Mouse (Mus musculus): ENCODE data around the gene Tmem191c.

GRCm38 (mm10) chr16:17331116-17331515 lies 55.2 kb downstream of the Tmem191c start, which contains the start of gene Serpind1:
- TF ChIP-seq POLR2A (IDR thresholded peaks at IDR 0.05; ENCODE audit: borderline replicate concordance, control insufficient read depth, low read depth, low read length): no peak
- no peak for TF ChIP-seq CTCF (IDR thresholded peaks at IDR 0.05; ENCODE audit: control insufficient read depth, insufficient read depth, low read length)
